Mouse (Mus musculus) left cerebral cortex, postnatal 25 days (tissue): ENCODE results near the gene Vmn1r17. TPM values are rescaled to one million over a fixed set of nuclear protein-coding genes. Genes with fewer than 3 reads are reported as not detected.
"Not testable (repeated sequence)": the region's sequence is repeated elsewhere in the genome, so short reads cannot be mapped to it uniquely, and the experiment has no call there.

Experiments
- DNase-seq, 2 experiments: peaks; one replicate each; pipeline ENCODE4 v3.0.0; 2022; ENCODE audit warnings: low spot score in 2 of 2, mixed read lengths in 1 of 2
- intact Hi-C: fragments of 180-260 bp; cut with DNase I; formaldehyde crosslinking; loops from one replicate; pipeline ENCODE4 v1.15.1; 2025
- total RNA-seq, 2 experiments: library from RNA; stranded (reverse); gene quantifications; 2 replicates each; pipeline ENCODE4 v1.2.3; 2021

The Vmn1r17 gene
- total RNA-seq, result not detected

DNA sequence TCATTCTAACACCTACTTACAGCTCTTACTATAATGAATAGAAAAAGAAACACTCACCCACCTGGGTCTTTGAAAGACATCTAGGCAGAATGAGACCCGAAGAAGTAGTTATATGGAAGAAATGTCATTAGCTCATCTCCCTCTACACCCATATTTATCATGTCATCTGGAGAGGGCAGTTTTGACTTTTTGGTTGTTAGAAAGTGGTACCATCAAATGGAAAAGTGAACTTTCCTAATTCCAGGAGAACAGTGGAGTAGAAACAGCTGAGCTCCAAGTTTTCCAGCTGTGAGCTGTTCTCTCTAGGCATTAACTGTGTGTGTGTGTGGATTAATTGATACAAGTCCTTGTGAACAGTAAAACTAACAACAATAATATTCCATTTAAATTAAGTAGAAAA lies at the start of gene Vmn1r17:
Gene Vmn1r17, minus strand, starts transcription at position 101 of the 400 bp plus-strand sequence.
- no peak for DNase-seq
- intact Hi-C loops, result no loop called here

GRCm38 (mm10) chr6:57403480-57403879 lies 40.0 kb upstream of the Vmn1r17 start, which contains the start of gene Vmn1r19:
Gene Vmn1r19, plus strand, starts transcription at chr6:57403780.
- intact Hi-C loops, DNase-seq: not testable (repeated sequence)

DNA sequence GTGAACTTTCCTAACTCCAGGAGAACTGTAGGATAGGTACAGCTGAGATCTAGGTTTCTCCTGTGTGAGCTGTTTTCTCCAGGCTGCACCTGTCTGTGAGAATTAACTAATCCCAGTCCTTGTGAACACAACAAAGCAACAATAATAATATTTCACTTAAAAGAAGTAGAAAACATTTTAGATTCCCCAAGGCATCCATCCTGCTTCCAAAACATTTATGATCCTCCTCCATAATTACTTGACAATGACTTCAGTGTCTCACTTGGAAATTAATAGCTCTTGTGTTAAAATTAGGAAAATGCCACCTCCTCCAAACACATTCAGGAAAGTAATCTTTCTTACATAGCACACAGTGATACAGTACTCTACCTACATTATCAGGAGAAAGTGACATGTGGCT lies 32.2 kb upstream of the Vmn1r17 start, which contains the start of gene Vmn1r18:
Gene Vmn1r18, minus strand, starts transcription at position 101 of the 400 bp plus-strand sequence.
- DNase-seq, result no peak
- intact Hi-C loops, result no loop called here

- intact Hi-C loops, result no loop called here
- no peak for DNase-seq
Measured at GRCm38 (mm10) chr6:57367496-57367895, 4.0 kb upstream of the Vmn1r17 start.

- DNase-seq, intact Hi-C loops: not testable (repeated sequence)
Measured at GRCm38 (mm10) chr6:57365866-57366265, 2.3 kb upstream of the Vmn1r17 start.

GRCm38 (mm10) chr6:57356864-57357263 lies 6.7 kb downstream of the Vmn1r17 start:
- peak in 1 of 2 experiments; percentile 16 for DNase-seq
- intact Hi-C loops, result no loop called here

- no peak for DNase-seq
Measured at GRCm38 (mm10) chr6:57329394-57329793, 34.1 kb downstream of the Vmn1r17 start, which contains the start of gene Vmn1r16. Gene Vmn1r16, minus strand, starts transcription at chr6:57329494.

DNA sequence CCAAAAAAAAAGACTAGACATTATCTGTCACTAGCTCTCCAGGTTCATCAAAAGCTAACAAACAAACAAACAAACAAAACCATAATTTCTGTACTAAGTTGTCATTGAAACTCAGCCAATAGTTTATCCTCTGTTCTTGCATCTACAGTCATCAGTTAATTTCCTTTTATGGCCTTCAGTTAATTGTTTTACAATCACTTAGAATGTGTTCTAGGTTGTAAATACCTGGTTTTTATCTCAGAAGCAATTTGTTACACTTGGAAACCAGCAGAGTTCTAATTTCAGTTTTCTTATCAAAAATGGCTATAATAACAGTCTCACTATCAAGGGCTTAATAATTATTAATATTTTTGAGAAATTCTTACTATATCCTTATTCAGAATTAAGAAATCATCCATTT lies 37.4 kb downstream of the Vmn1r17 start:
- intact Hi-C loops, result no loop called here
- DNase-seq, result no peak

More at GRCm38 (mm10) chr6:57329394-57329793, 34.1 kb downstream of the Vmn1r17 start, which contains the start of gene Vmn1r16:
- intact Hi-C loops, result no loop called here

Other genes starting within 250 kb of the Vmn1r17 start
- not detected for gene Vmn1r11, start 230.3 kb downstream of the Vmn1r17 start, total RNA-seq
- gene Vmn1r12, start 206.8 kb downstream of the Vmn1r17 start, total RNA-seq, result not detected
- not detected for gene Vmn1r13, start 160.4 kb downstream of the Vmn1r17 start, total RNA-seq
- gene Vmn1r14, start 132.0 kb downstream of the Vmn1r17 start, total RNA-seq, result not detected
- gene Vmn1r15, start 105.8 kb downstream of the Vmn1r17 start, total RNA-seq, result not detected
- not detected for gene Vmn1r16, start 34.2 kb downstream of the Vmn1r17 start, total RNA-seq
- under 1 TPM in 1 of 2 experiments, not detected in 1; 0.05 TPM for gene Vmn1r18, start 32.1 kb upstream of the Vmn1r17 start, total RNA-seq
- gene Vmn1r19, start 40.1 kb upstream of the Vmn1r17 start, total RNA-seq, result not detected
- not detected for gene Vmn1r20, start 65.2 kb upstream of the Vmn1r17 start, total RNA-seq
- gene Ppm1k, start 171.7 kb upstream of the Vmn1r17 start, total RNA-seq, result 10 to 100 TPM; 66.5 to 72.4 TPM
- gene Herc6, start 217.3 kb upstream of the Vmn1r17 start, total RNA-seq, result 10 to 100 TPM in 1 of 2 experiments, 1 to 10 TPM in 1; 9.6 to 10.8 TPM